Mouse (Mus musculus) kidney, postnatal 10 days (tissue): ENCODE results near the gene Egfem1.

ENCODE experiments used
- DNase-seq: peaks from one replicate; pipeline ENCODE4 v3.0.0; 2021; ENCODE audit warnings: mixed read lengths

Gene Egfem1

DNA sequence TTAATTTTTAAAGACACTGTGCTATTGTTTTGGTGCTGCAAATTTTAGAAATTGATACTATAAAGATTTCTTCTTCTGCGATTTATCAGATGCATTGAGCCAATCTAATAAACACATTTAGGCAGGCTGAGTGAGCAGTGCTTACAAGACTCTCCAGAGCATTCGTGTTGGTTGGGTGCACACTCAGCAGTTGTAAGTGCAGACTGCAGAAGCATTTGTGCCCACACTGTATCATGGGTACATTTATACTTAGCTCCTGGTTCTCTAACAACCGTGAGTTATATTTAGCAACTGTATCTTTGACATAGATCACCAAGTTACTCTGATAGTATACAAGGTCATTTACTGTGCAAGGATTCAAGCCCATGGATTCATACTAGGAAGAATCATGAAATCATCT is 264.0 kb downstream of the Egfem1 start:
- DNase-seq = no peak

DNA sequence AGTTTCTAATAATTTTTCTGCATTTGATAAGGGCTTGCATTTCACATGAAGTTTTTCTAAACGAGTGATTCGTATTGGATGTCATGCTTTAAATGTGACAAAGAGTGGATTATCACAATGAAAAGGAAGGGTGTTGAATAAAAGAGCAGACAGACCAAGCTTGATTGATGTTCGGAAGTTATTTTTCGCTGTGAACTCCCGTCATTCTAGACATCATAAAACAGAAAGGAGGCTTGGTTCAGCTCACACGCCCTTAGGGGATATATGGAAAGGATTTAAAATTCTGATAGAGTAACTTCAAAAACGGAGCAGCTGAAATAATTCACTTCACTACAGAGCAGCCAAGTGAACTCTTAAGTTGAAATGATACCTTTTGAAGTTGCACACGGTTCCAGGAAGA is 285.1 kb downstream of the Egfem1 start:
- DNase-seq = no peak

DNA sequence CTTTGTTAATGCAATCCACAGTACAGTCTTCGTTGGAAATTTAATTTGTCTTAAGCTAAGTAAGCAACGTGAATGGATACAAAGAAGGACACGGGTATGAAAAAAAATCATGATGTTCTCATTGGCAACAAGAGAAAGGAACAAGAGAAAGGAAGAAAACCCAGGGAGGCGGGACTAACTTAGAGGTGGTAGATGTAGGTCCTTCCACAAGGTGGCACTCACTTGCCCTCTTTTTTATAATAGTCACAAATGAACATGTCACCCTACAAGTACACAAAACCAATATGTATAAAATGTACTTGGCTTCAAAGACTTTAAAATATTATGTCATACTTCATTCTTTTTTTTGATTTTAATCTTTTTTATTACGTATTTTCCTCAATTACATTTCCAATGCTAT is 288.7 kb downstream of the Egfem1 start:
- DNase-seq = peak; percentile 4

DNA sequence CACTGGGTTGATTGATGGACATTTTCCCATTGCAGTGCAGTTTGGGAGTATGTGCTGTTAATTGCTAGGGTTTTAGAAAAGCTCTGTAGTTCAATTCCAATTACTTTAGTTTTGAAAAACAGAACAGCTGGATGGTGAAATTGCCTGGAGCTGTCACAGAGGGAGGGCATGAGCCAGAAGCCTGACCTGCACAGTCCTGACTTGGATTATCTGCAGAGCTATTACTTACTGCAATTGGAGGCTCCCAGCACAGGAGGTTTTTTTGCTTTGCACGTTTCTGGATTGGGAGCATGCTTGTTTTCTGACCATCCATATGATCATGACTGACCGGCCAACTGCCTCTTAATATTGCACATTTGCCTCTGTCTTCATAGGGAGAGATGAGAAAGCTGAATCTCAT is 299.4 kb downstream of the Egfem1 start:
- DNase-seq = no peak

DNA sequence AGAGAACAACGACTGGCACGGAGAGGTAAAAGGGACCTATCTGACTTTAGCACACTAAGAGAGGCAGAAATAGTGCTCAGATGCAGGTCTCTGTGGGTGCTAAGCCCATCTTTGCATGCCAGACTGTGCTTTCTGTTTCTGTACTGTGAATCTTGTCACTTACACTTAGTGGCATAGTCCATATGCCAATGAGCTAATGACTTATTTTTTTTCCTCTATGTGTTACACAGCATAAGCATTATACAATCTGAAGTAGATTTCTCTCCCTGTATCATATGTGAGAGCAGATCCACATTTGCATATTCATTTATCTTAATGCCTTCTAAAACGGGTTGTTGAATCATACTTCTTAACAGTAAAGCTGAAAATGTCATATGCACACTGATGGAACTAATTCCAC is 317.2 kb downstream of the Egfem1 start:
- DNase-seq = no peak

DNA sequence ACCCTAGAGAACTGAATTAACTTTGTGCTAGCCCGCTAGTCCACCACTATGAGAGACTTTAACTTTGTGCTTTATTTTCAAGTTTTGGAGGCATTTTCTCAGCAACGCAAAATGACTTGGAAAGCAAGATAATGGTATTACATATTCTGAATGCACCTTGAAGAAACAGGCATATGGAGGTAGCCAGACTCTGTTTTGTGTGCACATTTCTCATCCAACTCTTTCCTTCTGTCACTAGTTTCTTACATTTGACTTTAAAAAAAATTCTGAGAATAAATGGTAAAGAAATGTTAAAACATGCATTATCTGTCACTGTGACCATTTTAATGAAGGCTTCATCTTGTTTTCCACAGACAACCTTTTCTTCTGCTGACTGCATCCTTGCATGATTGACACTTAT is 339.8 kb downstream of the Egfem1 start:
- no peak for DNase-seq

DNA sequence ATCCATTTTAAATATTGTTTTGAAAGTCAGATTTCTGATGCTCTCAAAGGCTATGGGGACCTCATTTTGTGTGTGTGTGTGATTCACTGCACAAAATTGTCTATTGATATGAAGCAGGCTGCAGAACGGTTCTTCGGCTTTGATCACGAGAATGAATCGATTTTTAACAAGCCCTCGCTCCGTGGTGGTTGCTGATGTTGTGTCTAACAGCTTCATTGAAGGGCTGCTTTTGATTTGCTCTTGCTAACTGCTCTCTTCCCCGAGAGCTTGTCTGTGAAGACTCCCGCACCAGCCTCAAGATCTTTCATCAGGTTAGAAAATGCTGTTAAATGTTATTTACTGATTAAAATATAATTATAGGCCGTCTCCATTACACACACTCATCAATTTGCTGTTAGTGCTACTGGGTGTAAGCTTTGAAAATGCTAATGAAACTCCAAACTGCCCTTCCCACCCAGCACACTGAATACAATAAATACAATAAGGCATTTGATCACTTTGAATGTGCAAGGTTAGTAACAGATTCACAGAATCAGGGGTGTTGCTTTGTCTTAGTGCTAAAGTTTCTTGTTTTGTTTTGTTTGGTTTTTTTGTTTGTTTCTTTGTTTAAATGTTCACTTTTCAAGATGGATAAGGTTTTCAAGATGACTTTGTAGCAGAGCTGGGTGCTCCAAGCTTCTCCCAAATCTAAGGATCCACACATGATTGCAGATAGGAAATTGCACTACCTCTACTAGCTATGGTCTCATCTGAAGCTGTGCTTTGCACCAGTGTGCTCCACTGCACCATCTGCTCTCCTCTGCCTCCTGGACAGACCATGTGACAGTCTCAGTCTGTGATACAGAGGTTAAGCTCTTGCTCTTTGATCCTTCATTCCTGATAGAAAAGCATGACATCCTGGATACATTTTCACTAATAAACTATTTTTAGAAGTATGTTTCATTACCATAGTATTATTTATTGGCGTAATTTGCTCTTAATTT is 350.6 kb downstream of the Egfem1 start:
- DNase-seq = no peak

DNA sequence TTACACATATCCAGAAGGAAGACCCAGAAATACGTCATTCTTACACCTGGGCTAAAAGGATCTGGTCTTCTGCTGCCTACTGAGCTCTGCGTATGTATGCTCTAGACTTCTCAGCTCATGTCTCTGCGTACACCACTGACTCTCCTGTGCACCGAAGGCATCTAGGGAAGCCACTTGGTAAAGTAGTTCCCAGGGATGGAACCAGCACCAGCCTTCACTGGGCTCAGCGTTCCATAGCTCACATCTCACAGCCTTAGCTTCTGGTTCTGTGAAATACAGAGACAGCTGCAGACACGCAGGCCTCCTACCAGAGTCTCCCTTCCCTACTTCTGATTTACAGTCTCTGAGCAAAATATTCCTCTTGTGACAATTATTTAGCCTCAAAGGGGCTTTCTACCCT is 361.2 kb downstream of the Egfem1 start:
- DNase-seq = no peak

DNA sequence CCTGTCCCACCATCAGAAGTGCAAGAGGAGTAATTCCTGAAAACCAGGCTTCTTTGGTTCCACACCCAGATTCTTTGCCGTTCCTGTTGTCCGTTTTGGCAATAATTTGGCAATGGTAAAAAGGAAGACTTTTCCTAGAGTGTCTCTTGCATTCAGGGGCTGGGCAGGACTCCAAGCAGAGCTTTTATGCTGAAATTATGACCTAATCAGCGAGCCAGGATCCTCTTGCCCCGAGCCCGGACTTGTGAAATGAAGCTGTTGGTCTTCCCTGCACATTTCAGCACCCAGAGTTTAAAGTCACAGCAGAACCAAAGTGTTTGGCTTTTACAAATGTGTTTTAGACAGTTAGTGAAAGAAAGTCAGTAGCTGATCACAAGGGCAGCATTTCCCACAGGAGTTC is 362.8 kb downstream of the Egfem1 start:
- DNase-seq = peak; percentile 29

DNA sequence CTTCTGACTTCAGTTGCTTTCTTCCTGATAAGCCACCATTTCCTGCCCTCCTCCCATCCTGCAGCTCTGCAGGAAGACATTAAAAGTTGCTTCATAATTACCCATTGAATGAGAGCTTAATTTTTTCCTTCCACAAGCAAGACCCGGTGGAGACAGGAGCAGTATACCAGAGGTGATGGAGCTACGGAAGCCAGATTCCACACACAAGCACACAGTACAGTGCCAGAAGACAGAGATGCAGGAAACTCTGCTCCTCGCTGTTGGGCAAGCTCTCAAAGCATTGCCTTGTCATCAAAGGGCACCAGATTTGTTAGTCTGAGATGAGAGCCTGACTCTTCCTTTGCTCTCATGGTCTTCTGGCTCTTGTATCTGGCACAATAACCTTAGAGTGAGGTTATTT is 364.3 kb downstream of the Egfem1 start:
- peak; percentile 7 for DNase-seq

DNA sequence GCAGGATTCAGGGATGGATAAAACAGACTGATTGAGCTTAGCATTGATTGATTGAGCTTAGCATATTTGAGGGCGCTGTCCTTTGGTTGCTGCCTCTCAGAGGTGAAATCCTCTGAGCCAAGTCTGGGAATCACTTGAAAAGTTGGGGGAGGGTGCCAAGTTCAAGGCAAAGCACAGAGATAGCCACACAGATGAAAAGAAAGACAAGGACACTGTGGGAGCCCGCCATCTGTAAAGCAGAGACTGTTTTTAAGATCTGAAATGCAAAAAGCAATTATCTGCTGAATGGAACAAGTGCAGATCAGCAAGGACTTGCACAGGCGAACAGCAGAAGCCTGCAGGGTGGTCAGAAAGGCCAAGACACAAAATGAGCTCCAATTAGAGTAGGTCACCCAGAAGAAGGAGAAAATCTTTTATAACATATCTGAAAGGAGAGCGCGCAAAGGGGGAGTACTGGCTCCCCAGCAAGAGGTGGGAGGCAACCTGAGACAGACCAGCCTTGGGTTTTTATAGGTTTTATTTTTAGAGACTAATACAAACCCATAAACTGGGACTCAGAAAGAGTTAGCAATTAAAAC is 367.1 kb downstream of the Egfem1 start:
- DNase-seq = no peak

DNA sequence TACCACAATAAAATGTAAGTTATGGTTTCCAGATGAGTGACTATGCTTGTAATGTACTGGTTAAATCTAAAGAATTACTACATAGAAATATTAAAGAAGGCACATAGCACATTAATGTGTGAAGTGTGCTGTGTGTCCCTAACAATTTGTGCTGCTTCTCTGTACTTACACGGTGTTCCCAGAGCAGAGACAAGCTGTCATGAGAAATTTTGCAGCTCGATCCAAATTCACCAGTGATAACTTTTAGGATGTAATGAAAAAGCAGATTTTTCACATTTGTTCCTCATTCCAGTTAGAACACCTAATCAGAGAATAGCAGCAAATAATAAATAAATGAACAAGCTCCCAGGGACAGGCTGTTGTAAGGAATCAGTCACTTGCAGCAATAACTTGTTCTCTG is 416.4 kb downstream of the Egfem1 start:
- no peak for DNase-seq

DNA sequence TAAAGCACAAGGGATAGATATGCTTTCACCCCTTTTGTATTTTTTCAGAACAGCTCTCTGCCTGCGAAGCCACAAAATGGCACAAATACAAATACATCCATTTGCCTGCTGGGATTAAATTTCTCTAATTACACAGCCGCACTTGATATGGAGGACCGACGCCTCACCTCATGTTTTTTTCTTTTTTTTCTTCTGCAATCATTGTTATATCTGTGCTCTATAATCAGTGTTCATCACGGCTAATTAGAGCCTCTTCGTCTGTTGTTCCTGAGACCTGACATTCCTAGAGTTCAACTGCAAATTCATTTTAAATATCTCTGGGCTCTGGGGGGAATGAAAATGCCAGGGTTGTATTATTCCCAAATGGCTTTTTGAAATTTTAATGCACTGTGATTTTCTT is 417.4 kb downstream of the Egfem1 start:
- DNase-seq = no peak

DNA sequence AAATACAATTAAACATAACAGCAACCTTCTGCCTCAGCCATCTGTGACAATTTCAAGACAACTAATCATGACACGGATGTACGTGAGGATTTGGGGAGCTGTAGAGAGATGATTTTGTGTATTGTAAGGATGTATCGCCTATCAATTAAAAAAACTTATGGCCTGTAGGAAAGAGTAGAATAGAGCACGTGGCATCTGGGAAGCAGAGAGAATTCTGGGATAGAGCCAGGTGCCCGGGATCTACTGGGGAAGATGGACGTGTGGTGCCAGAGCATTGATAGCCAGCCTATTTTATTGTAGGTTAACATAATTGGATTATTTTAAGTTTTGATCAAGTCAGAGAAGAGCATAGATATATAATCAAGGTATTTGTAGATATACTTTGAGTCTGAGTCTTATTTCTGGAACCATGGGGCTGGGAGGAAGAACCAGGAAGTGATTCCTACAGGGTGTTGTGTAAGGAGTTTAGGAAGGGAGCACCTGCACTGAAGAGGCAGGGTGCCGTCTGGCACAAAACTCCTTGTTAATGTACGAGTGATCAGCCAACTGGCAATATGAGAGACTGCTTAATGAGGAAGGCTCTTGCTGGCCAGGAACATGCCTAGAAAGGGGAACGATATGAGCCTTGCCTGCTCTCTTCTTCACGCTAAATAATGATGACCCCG is 443.6 kb downstream of the Egfem1 start:
- no peak for DNase-seq

DNA sequence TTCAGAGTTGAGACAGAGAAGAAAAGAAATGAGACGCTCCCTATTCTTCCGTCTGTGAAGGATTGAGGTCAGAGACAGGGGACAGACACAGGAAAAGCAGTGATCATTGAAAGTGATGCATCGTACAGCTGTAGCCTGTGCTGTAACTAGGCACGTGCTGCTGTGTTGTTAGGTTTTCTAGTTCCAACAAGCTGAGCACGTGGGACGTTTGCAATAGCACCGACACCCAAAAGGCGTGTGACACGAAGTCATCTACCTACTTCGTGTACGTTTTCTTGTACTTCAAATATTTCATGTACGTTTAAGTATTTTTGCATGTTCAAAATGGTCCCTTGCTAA is 444.1 kb downstream of the Egfem1 start:
- DNase-seq = no peak

DNA sequence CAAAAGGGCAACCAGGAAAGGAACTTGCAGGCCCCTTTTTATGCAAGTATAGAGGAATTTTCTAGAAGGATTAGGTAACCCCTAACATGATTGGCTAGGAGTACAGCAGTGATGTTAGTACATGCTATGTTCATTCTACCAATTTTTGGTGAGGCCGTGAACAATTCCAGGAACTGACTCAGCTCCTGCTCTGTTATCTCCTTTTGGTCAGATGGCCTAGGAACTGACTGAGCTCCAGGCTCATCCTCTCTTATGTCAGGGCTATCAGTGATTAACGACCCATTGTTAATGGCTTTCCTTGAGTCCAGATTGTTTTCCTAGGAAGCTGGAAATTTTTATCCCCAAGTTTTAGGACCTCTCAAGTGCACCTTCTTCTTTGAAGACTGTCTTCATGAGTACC is 457.4 kb downstream of the Egfem1 start:
- peak; percentile 9 for DNase-seq

DNA sequence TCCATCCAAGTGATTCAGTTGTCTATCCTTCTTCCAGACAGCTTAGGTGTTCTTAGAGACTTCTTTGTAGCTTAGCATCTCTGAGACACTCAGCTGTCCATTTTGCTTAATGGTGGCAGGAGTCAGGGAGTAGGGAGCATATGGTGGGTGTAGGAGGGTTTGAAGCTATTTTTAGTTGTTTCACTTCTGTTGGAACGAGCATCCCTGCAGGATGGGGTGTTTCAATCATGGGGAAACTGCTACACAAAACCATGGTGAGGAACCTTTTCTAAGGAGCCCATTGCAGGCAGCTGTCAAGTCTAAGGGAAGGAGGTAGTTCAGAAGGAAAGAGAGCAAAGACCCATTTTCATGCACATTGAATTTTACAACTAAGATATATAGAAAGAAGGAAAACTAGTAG is 458.1 kb downstream of the Egfem1 start:
- DNase-seq = no peak

DNA sequence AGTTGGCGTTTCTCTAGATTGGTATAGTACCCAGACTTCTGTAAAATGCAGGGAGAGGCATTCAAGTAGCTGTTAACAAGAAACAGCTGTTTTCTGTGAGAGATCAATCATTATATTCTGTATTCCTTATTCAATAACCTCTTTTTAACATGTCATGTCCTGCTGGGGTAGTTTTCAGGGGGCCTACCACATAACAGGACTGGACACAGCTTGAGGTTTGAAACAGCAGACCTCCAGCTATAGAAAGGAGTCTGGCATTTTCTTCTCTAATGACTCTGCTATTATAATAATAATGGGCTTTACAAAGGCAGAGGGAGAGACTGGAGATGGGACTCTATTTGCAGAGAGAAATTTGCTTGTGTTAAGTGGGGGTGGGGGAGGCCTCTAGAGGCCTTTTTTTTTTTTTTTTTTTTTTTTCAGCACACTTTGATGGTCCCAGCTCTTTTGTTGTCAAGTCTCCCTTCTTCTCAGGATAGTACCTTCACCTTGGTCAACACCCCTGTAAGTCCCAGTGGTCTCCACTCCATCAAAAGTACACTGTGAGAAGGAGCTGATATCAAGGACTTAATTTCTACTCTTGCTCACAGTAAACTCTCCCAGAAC is 459.8 kb downstream of the Egfem1 start:
- DNase-seq = no peak

DNA sequence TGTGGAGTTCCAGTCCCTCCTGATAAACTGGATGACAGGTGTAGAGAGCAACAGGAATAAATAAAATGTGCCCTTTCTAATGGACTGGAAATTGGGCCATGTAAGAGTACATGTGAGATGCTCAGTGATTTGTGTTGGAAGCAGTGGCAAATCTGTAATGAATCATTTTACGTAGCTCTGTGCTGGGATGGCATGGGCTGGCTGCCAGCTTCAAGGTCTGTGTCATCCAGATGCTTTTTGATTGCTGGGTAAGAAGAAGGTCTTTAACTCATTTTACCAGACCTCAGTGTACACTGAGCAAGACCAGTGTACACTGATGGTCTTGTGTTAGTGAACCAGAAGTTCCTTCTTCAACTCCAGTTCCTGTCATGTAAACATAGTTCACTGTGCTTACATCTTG is 462.2 kb downstream of the Egfem1 start:
- DNase-seq = no peak

DNA sequence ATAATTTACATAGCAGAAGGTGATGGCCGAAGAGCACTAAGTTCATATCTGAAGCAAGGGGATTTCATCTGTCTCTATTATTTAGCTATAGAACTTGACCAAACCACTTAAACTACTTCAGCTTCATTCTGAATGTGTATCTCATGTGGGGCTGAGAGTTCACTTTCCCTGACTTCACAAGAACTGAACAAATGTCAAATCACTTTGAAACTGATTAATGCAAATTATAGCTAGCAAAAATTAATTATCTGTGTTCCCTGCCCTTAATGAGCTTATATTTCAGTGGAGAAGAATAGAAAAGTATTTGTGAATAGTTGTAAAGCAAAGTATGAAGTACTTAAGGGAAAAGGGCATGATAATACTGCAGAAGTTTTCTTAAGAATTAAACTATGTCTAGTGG is 481.3 kb downstream of the Egfem1 start:
- DNase-seq = no peak

DNA sequence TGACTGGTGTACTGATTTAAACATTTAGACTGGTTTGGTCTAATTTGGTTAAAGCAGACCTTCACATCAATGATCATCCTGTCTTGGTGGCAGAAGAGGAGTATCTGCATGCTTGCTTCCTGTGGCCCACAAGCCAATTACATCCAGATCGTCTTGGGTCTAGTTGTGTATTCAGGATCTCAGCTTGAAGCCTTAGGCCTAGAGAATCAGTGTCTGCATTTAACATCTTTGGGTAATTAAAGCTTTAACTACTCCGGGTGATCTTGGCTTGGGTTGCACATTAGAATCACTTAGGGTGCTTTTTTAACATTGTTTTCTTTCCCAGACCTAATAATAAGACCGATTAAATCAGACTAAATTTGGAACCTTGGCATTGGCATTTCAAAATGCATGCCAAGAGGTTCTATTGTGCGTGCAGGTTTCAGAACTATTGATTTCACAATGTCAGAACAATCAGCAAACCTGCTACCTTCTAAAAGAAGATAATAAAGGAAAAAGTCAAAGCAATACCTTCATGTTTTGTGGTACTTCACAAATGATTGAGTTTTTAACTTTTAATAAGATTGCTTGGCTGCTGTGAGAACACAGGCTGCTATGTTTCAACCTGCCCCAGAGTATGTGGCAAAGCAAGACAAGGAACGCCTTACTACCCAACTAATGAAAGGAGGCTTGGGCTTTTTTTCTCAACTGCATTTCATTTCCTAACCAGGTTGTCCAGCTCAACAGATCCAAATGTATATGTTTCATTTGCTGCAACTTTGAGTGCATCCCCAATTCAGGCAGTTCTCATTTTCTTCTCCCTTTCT is 496.4 kb downstream of the Egfem1 start:
- DNase-seq = no peak

DNA sequence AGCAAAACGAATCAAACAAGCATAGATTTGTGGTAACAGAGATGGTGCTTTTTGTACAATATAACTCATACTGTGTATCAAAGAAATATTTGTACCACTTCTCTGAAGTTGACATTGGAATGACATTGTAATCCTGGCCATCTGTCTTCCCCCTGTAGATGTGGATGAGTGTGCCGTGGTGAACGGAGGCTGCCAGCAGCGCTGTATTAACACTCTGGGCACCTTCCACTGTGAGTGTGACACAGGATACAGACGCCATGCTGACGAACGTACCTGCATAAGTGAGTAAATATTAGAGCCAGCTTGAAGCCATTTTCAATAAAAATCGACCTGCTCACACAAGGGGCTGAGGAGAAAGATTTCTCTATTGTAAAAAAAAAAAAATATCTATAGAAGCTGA is 500.9 kb downstream of the Egfem1 start:
- no peak for DNase-seq

DNA sequence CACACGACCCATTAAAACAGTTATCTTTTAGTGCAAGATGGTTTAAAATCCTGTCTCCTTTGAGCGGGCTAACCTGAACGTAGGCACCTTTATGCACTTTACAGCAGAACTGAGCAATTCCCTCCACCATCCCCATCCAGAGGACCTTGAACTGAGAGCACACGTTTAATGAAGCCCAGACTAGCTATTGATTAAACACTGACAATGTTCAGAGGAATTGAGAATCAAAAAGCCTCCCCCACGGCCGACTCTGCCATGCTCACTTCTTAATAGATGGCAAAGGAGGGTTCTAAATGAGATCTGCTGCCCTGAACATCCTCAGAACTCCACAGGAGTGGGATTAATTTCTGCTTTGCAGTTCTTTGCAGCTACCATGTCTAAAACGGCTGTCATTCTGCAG is 520.3 kb downstream of the Egfem1 start:
- no peak for DNase-seq
